Mouse (Mus musculus): ENCODE results near the gene Coq6.

Coq6 gene

DNA sequence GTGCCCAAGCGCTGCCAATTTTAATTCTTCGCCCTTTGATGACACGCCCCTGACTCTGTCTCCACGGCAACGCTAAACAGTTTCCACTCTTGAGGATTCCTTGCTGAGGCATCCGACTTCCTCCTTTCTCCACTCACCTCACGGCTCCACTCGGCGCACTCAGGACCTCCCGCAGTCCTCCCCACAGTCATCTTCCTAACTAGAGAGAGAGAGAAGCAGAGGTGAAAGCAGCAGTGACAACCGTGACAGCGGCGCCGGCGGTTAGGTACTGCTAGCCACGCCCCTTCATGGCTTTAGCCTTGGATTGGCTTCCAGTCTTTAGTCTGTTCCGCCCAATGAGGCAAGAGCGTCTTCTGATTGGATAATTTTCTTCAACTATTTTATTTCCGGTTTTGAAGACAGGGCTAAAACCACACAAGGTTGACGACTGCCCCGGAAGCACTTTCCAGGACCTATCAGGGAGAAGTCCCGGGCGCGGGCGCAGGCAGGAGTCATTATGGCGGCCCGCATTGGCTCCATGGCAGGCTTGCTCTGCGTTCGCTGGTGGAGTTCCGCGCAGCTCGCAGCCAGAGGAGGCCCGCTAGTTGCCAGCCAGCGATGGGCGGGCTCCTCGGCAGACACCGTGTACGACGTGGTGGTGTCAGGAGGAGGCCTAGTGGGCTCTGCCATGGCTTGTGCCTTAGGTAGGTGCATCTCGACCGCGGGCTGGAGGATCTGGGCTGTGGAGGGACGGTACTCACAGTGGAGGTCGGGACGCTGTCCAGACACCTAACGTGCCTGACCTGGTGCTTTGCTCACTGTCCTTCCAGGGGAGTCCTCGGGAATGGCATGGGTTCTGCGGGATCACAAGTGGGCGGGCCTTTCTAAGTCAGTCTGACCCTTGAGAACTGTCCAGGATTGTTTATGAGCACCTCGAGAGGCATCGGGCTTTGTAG, at the start of gene Coq6, which contains the start of gene Fam161b:
Gene Coq6, plus strand, starts transcription at position 103 of the 935 bp plus-strand sequence.
Gene Fam161b, minus strand, starts transcription at position 279 of the 935 bp plus-strand sequence.
- peak; percentile 99 for DNase-seq (ENCODE audit: extremely low read depth, low read depth)

DNA sequence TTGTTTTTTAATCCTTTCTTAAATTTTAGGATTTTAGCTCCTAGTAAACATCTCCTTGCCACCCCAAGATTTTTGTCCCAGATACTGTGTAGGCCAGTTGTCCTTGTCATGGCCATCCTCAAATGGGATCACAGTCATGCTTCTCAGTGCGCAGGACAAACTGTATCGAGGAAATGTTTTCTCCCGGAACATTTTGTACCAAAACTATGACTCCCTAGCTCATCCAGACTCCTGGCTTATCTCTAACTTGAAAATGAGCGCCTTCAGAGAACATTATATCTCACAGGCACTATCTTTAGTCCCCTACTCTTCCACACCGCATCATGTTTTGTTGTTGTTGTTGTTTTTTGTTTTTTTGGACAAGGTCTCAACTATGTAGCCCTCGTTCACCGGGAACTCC, 45.5 kb upstream of the Coq6 start:
- DNase-seq (ENCODE audit: extremely low read depth, low read depth) = no peak

GRCm38 (mm10) chr12:84316721-84317621, 44.5 kb upstream of the Coq6 start, which contains the start of gene Zfp410:
Gene Zfp410, plus strand, starts transcription at chr12:84316852.
- DNase-seq (ENCODE audit: extremely low read depth, low read depth) = peak; percentile 65

DNA sequence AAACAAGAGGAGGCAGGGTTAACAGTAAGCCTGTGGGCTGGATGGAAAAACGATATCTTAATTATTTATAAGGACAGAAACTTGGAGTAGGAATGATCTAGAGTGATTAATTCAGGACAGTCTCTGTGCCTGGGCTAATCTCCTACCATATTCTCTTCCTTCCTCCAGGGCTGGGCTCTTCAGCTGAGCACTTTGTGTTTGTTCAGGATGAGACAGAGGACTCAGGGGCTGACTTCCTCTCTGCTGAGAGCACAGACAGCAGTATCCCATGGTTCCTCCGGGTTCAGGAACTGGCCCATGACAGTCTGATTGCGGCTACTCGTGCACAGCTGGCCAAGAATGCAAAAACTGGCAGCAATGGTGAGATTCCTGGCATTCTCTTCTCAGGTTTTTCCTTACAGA, 34.3 kb upstream of the Coq6 start:
- no peak for DNase-seq (ENCODE audit: extremely low read depth, low read depth)

DNA sequence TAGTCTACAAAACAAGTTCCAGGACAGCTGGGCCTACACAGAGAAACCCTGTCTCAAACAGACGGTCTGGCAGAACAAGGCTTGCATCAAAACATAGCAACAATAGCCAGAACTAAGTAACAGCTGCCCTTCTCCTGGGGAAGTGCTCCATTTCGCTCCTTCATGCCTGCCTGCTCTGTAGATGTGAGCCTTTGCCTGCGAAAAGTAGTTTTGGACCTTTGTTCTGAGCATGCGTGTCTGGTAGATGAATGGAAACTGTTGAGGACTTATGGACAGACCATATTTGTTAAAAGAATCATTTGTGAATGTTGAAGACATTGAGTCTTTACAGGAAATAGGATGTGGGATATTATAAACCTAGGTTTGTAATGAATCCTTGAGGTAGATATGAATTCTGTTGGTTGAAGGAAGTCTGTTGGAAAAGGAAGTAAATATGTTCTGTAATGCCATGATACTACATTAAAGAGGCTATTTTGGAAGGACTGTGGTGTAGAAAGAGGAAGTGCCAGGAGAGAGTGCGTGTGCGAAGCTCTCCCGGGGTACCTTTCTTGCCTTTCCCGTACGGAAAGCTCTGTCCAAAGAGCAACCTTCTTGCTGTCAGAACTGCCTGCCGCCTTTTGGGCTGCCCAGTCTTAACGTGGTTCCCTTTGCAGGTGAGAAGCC, 24.4 kb upstream of the Coq6 start:
- peak; percentile 78 for DNase-seq (ENCODE audit: extremely low read depth, low read depth)

- no peak for DNase-seq (ENCODE audit: extremely low read depth, low read depth)
Measured at GRCm38 (mm10) chr12:84347192-84347591, 14.3 kb upstream of the Coq6 start.

DNA sequence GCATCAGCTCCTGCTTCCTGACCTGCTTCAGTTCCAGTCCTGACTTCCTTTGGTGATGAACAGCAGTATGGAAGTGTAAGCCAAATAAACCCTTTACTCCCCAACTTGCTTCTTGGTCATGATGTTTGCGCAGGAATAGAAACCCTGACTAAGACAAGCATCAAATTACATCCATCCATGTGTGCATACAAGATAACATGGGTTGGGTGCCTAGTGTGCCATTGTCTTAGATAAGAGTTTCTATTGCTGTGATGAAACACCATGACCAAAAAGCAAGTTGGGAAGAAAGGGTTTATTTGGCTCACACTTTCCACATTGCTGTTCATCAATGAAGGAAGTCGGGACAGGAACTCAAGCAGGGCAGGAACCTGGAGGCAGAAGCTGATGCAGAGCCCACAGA, 2.8 kb upstream of the Coq6 start:
- peak; percentile 18 for DNase-seq (ENCODE audit: extremely low read depth, low read depth)

GRCm38 (mm10) chr12:84362872-84363271, 1.4 kb downstream of the Coq6 start:
- no peak for DNase-seq (ENCODE audit: extremely low read depth, low read depth)

DNA sequence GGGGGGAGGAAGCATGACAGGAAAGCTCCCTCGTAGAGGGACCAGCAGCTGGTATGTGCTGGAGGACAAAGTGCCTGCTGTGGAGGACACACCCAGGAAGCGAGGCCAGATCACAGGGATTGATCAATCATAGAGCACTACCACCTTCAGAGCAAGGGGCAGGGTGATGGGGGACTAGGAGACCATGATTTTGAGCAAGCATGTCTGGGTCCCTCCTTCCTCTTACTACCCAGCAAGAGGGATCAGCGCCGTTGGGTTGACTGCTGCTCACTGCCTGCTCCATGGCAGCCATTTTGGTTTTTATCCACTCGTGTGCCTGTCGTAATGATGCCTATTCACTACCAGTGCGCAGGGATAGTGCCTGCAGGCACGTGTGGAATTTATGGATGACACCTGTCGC, 2.8 kb downstream of the Coq6 start:
- DNase-seq (ENCODE audit: extremely low read depth, low read depth) = no peak

- no peak for DNase-seq (ENCODE audit: extremely low read depth, low read depth)
Measured at GRCm38 (mm10) chr12:84365137-84365536, 3.7 kb downstream of the Coq6 start.

- DNase-seq (ENCODE audit: extremely low read depth, low read depth) = no peak
Measured at GRCm38 (mm10) chr12:84366971-84367370, 5.5 kb downstream of the Coq6 start.

- no peak for DNase-seq (ENCODE audit: extremely low read depth, low read depth)
Measured at GRCm38 (mm10) chr12:84371647-84372046, 10.2 kb downstream of the Coq6 start.

GRCm38 (mm10) chr12:84373831-84374481, 12.5 kb downstream of the Coq6 start:
- no peak for DNase-seq (ENCODE audit: extremely low read depth, low read depth)

DNA sequence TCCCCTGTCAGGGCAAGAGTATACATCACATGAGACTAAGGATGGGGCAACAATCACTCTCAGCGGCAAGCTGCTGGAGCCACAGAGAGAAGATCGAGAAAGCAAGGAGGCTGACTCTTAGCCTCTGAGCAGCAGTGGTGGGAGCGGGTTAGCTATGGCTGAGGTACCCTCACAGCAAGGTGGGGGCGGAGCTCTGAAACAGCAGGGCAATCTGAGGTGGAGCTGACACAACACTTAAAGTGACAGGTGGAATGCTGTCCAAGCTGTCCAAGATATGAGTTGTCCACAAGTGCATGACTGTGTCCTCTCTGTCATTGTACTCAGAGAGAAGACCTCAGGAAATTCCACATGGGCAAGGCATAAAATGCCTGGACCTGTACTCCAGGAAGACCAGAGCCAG, 20.9 kb downstream of the Coq6 start:
- no peak for DNase-seq (ENCODE audit: extremely low read depth, low read depth)

DNA sequence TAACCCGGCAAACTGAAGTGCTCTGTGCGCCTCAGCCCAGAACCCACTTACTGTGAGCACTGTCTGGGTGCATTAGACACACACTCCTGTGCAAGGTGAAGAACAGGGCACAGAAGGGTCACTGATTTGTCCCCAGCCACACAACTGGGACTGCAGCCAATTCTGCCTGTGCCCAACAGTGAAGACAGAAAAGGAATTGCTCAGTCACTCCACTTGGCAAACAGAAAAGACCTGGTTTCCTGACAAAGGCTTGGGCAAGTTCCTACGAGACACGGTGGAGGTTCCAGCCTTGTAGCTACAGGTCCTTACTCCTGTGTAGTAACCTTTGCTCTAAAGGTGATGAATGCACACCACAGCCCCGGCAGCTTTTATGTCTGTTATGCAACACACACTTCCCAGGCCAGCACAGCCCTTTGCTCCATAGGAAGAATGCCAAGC, 23.2 kb downstream of the Coq6 start:
- no peak for DNase-seq (ENCODE audit: extremely low read depth, low read depth)

GRCm38 (mm10) chr12:84385408-84385807, 24.0 kb downstream of the Coq6 start:
- DNase-seq (ENCODE audit: extremely low read depth, low read depth) = no peak

GRCm38 (mm10) chr12:84388097-84388496, 26.6 kb downstream of the Coq6 start:
- no peak for DNase-seq (ENCODE audit: extremely low read depth, low read depth)

- no peak for DNase-seq (ENCODE audit: extremely low read depth, low read depth)
Measured at GRCm38 (mm10) chr12:84388774-84389400, 27.4 kb downstream of the Coq6 start.

GRCm38 (mm10) chr12:84390336-84390735, 28.9 kb downstream of the Coq6 start:
- no peak for DNase-seq (ENCODE audit: extremely low read depth, low read depth)

- no peak for DNase-seq (ENCODE audit: extremely low read depth, low read depth)
Measured at GRCm38 (mm10) chr12:84392681-84393080, 31.2 kb downstream of the Coq6 start.
